Mouse (Mus musculus) cerebellum, adult 8-10 months (tissue): ENCODE measurements around the gene Slc25a21.

Source experiments
- DNase-seq: peaks from one replicate; pipeline ENCODE4 v3.0.0; 2022

Gene Slc25a21

GRCm38 (mm10) chr12:56718707-56719051 is 478.6 kb downstream of the Slc25a21 start:
- DNase-seq, result no peak

- DNase-seq, result no peak
Observed at GRCm38 (mm10) chr12:56717971-56718706, 479.1 kb downstream of the Slc25a21 start.

GRCm38 (mm10) chr12:56701004-56701403 is 496.3 kb downstream of the Slc25a21 start:
- DNase-seq, result no peak

GRCm38 (mm10) chr12:56699915-56700900 is 497.1 kb downstream of the Slc25a21 start:
- no peak for DNase-seq

GRCm38 (mm10) chr12:56699351-56699750 is 497.9 kb downstream of the Slc25a21 start:
- DNase-seq, result no peak

GRCm38 (mm10) chr12:56698191-56698980 is 498.9 kb downstream of the Slc25a21 start:
- no peak for DNase-seq

GRCm38 (mm10) chr12:56697785-56698184 is 499.5 kb downstream of the Slc25a21 start:
- no peak for DNase-seq

- DNase-seq, result no peak
Observed at GRCm38 (mm10) chr12:56697011-56697740, 500.1 kb downstream of the Slc25a21 start.

GRCm38 (mm10) chr12:56696174-56697010 is 500.9 kb downstream of the Slc25a21 start:
- no peak for DNase-seq

- no peak for DNase-seq
Observed at GRCm38 (mm10) chr12:56695358-56696173, 501.7 kb downstream of the Slc25a21 start.

GRCm38 (mm10) chr12:56694936-56695335 is 502.3 kb downstream of the Slc25a21 start:
- no peak for DNase-seq

GRCm38 (mm10) chr12:56694361-56694760 is 502.9 kb downstream of the Slc25a21 start:
- DNase-seq, result no peak

GRCm38 (mm10) chr12:56693411-56694098 is 503.7 kb downstream of the Slc25a21 start:
- DNase-seq, result no peak

GRCm38 (mm10) chr12:56692536-56692935 is 504.7 kb downstream of the Slc25a21 start:
- no peak for DNase-seq

- DNase-seq, result no peak
Observed at GRCm38 (mm10) chr12:56691427-56692079, 505.7 kb downstream of the Slc25a21 start, which contains the start of gene Pax9. Gene Pax9, plus strand, starts transcription at chr12:56691767.

- DNase-seq, result no peak
Observed at GRCm38 (mm10) chr12:56691001-56691400, 506.3 kb downstream of the Slc25a21 start.

- no peak for DNase-seq
Observed at GRCm38 (mm10) chr12:56690366-56690765, 506.9 kb downstream of the Slc25a21 start.

GRCm38 (mm10) chr12:56689736-56690135 is 507.5 kb downstream of the Slc25a21 start:
- DNase-seq, result no peak

GRCm38 (mm10) chr12:56689331-56689730 is 507.9 kb downstream of the Slc25a21 start:
- DNase-seq, result no peak
